ENCODE assay signal across 18 mouse cellular contexts in the genomic region with DNA sequence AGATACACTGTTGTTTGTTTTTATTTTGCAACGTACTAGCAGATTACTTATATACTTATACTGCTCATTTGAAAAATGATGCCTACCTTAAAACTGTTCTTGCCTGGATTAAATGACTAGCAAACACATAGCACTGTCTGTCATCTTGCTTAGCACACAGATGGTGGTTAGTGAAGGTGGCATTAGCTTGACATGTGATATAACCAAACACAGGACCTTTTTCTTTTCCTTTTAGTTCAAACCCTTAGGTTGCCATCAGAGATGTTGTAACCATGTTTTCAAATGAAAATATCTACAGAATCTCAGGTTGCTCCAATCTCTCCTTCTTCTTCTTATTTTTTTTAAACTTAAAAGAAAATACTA. TPM values are rescaled to one million over a fixed set of nuclear protein-coding genes. Genes with fewer than 3 reads are reported as not detected.
DNase-seq lines count a peak whose midpoint lies in the region; ATAC-seq and TF ChIP-seq lines count a peak whose summit lies in the region.
"Had no signal": no experiment of that assay in that cellular context is flagged by ENCODE, and none has a peak within 500 bp of the region (broad histone marks: within the 10 kb centered on the region; RNA-seq: fewer than 3 reads in every experiment).

No protein-coding gene starts in this region.

- H3K9ac ChIP-seq in forebrain, postnatal 0 days: no peak overlapping the region
- H3K9ac ChIP-seq in hindbrain, embryonic 16.5 days (ENCODE audit: low read depth, low read length): no peak overlapping the region
- no peak overlapping the region for H3K9ac ChIP-seq in midbrain, postnatal 0 days (replicated peaks; ENCODE audit: low read length, poor library complexity, severe bottlenecking)
- no peak overlapping the region for H3K9ac ChIP-seq in intestine, postnatal 0 days (ENCODE audit: low read depth, low read length)
- H3K9ac ChIP-seq: embryonic facial prominence, embryonic 12.5 days had no signal

- intact Hi-C loops in left cerebral cortex, adult 2 months (cut with DNase I): no loop called here

- H3K4me1 ChIP-seq in forebrain, postnatal 0 days (ENCODE audit: insufficient read depth): peaks cover 43% of the 10 kb centered on the region
- H3K4me1 ChIP-seq in hindbrain, embryonic 16.5 days (ENCODE audit: control insufficient read depth, insufficient read depth, low read depth, low read length): peaks cover 32% of the 10 kb centered on the region
- H3K4me1 ChIP-seq in midbrain, postnatal 0 days (ENCODE audit: insufficient read depth, low read length): peaks cover 5% of the 10 kb centered on the region; the same call in 1 of the 2 replicates
- H3K4me1 ChIP-seq in intestine, postnatal 0 days (replicated peaks; ENCODE audit: control insufficient read depth, insufficient read depth, low read length): no peaks in the 10 kb centered on the region

- H3K9me3 ChIP-seq in forebrain, postnatal 0 days (ENCODE audit: low read length): no peaks in the 10 kb centered on the region
- H3K9me3 ChIP-seq in hindbrain, embryonic 16.5 days (ENCODE audit: control insufficient read depth, low read length): no peaks in the 10 kb centered on the region
- H3K9me3 ChIP-seq in midbrain, postnatal 0 days (ENCODE audit: low read length): no peaks in the 10 kb centered on the region
- no peaks in the 10 kb centered on the region for H3K9me3 ChIP-seq in intestine, postnatal 0 days (ENCODE audit: control insufficient read depth)
- H3K9me3 ChIP-seq: embryonic facial prominence, embryonic 12.5 days; heart, embryonic 10.5 days had no signal

- 35% methylated on average over 1 of the region's 1 CpGs for WGBS in forebrain, postnatal 0 days
- 45% methylated on average over 1 of the region's 1 CpGs for WGBS in hindbrain, embryonic 16.5 days
- WGBS in midbrain, postnatal 0 days: 65% methylated on average over 1 of the region's 1 CpGs
- WGBS in intestine, postnatal 0 days: 80% methylated on average over 1 of the region's 1 CpGs

- TF ChIP-seq CTCF in left cerebral cortex, adult 2 months (IDR thresholded peaks at IDR 0.05): no peak
- TF ChIP-seq CTCF in forebrain, postnatal 0 days (IDR thresholded peaks at IDR 0.05; ENCODE audit: low read depth): no peak
- TF ChIP-seq CTCF in midbrain, postnatal 0 days (IDR thresholded peaks at IDR 0.05): no peak
- TF ChIP-seq CTCF in intestine, postnatal 0 days (IDR thresholded peaks at IDR 0.05; ENCODE audit: low read depth): no peak

- no peak overlapping the region for H3K4me3 ChIP-seq in left cerebral cortex, adult 2 months
- H3K4me3 ChIP-seq in forebrain, postnatal 0 days (ENCODE audit: low read depth, low read length): no peak overlapping the region
- no peak overlapping the region for H3K4me3 ChIP-seq in hindbrain, embryonic 16.5 days (ENCODE audit: low read length)
- no peak overlapping the region for H3K4me3 ChIP-seq in midbrain, postnatal 0 days (ENCODE audit: low read depth, low read length)
- no peak overlapping the region for H3K4me3 ChIP-seq in intestine, postnatal 0 days (ENCODE audit: low read depth, low read length)
- H3K4me3 ChIP-seq: embryonic facial prominence, embryonic 12.5 days; erythroblast, embryonic 14.5 days; heart, embryonic 10.5 days had no signal

- H3K4me2 ChIP-seq in forebrain, postnatal 0 days (ENCODE audit: low read depth): no peak overlapping the region
- H3K4me2 ChIP-seq in hindbrain, embryonic 16.5 days (ENCODE audit: low read length): no peak overlapping the region
- H3K4me2 ChIP-seq in midbrain, postnatal 0 days (ENCODE audit: low read depth, low read length, poor library complexity, severe bottlenecking): no peak overlapping the region
- no peak overlapping the region for H3K4me2 ChIP-seq in intestine, postnatal 0 days (replicated peaks; ENCODE audit: low read depth)
- H3K4me2 ChIP-seq: embryonic facial prominence, embryonic 12.5 days; liver, embryonic 11.5 days had no signal

- ATAC-seq in forebrain, postnatal 0 days: no peak
- no peak for ATAC-seq in hindbrain, embryonic 16.5 days
- ATAC-seq in midbrain, postnatal 0 days (ENCODE audit: low FRiP score): no peak
- no peak for ATAC-seq in intestine, postnatal 0 days

- DNase-seq in left cerebral cortex, adult 2 months (ENCODE audit: extremely low spot score in 1 of 2, low spot score in 2 of 2): no peak
- DNase-seq in left cerebral cortex, adult 18-20 months (ENCODE audit: low spot score in 2 of 2): no peak
- DNase-seq in forebrain, postnatal 0 days: no peak
- DNase-seq in midbrain, postnatal 0 days (ENCODE audit: low spot score): no peak
- no peak for DNase-seq in gastrocnemius, adult 8-10 months (ENCODE audit: low spot score in 2 of 2)
- DNase-seq: adrenal gland, adult 2 months; kidney, adult 18-20 months; kidney, postnatal 10 days; lung, adult 2 months; spleen, adult 18-20 months; thymus, postnatal 36 days had no signal

- H3K27ac ChIP-seq in left cerebral cortex, adult 2 months: peak overlapping the region; percentile 88; the same call in 1 of the 2 replicates
- H3K27ac ChIP-seq in forebrain, postnatal 0 days (ENCODE audit: low read depth, low read length): peak overlapping the region; percentile 82
- H3K27ac ChIP-seq in hindbrain, embryonic 16.5 days (ENCODE audit: low read depth, low read length): peak overlapping the region; percentile 59
- H3K27ac ChIP-seq in midbrain, postnatal 0 days (ENCODE audit: low read depth, low read length): peak overlapping the region; percentile 38; the same call in 1 of the 2 replicates
- H3K27ac ChIP-seq in intestine, postnatal 0 days (ENCODE audit: low read depth, low read length): no peak overlapping the region
- H3K27ac ChIP-seq: embryonic facial prominence, embryonic 12.5 days; heart, embryonic 10.5 days had no signal

- H3K36me3 ChIP-seq in forebrain, postnatal 0 days (ENCODE audit: insufficient read depth): no peaks in the 10 kb centered on the region
- no peaks in the 10 kb centered on the region for H3K36me3 ChIP-seq in hindbrain, embryonic 16.5 days (ENCODE audit: control insufficient read depth, insufficient read depth, low read length)
- H3K36me3 ChIP-seq in midbrain, postnatal 0 days (ENCODE audit: insufficient read depth, low read length): no peaks in the 10 kb centered on the region
- H3K36me3 ChIP-seq in intestine, postnatal 0 days (ENCODE audit: control insufficient read depth, insufficient read depth): no peaks in the 10 kb centered on the region
- H3K36me3 ChIP-seq: embryonic facial prominence, embryonic 12.5 days; heart, embryonic 10.5 days had no signal

- no peaks in the 10 kb centered on the region for H3K27me3 ChIP-seq in forebrain, postnatal 0 days (ENCODE audit: insufficient read depth, low read length)
- no peaks in the 10 kb centered on the region for H3K27me3 ChIP-seq in hindbrain, embryonic 16.5 days (replicated peaks; ENCODE audit: control insufficient read depth, insufficient read depth, low read length)
- no peaks in the 10 kb centered on the region for H3K27me3 ChIP-seq in midbrain, postnatal 0 days (ENCODE audit: insufficient read depth, low read length)
- no peaks in the 10 kb centered on the region for H3K27me3 ChIP-seq in intestine, postnatal 0 days (replicated peaks; ENCODE audit: control insufficient read depth, insufficient read depth, low read length)
- H3K27me3 ChIP-seq: embryonic facial prominence, embryonic 12.5 days had no signal

RNA-seq across cellular contexts. Expression of a gene that starts 9.4 kb away (rescaled TPM):
- 100 to 1,000 TPM; 445 to 453 TPM for total RNA-seq in left cerebral cortex, adult 2 months (2021)
- 100 to 1,000 TPM; 459 to 524 TPM for total RNA-seq in left cerebral cortex, adult 18-20 months (2021)
- 80.1 and 91.1 TPM in 2 replicates for total RNA-seq in forebrain, postnatal 0 days (2014; rRNA removed)
- 52.7 and 85.9 TPM in 2 replicates for polyA plus RNA-seq in forebrain, postnatal 0 days (2015; fragmentation: Nextera tagmentation; extraction: Ambion mirVana)
- polyA plus RNA-seq in hindbrain, embryonic 16.5 days (2015; fragmentation: Nextera tagmentation; extraction: Ambion mirVana): 55.9 and 69.7 TPM in 2 replicates
- 134 and 145 TPM in 2 replicates for total RNA-seq in midbrain, postnatal 0 days (2014; rRNA removed)
- 89.5 and 95.2 TPM in 2 replicates for polyA plus RNA-seq in midbrain, postnatal 0 days (2015; fragmentation: Nextera tagmentation; extraction: Ambion mirVana)
- under 1 TPM; 0.13 to 0.70 (median 0.58) TPM for total RNA-seq in gastrocnemius, adult 8-10 months (2022)
- polyA plus RNA-seq in intestine, postnatal 0 days (2015; fragmentation: Nextera tagmentation; extraction: Ambion mirVana): 4.7 and 4.9 TPM in 2 replicates
- total RNA-seq: megakaryocyte-erythroid progenitor cell, adult 5-6 weeks had no signal
- polyA plus RNA-seq: erythroblast, embryonic 14.5 days had no signal

Comparison
In these comparisons a context has a peak if more than half of its experiments do, and no peak if none do; other contexts are left out.
1. RNA of a gene that starts 9.4 kb away (total RNA-seq): 459 to 524 TPM in left cerebral cortex, adult 18-20 months, 445 to 453 TPM in left cerebral cortex, adult 2 months, 134 to 145 TPM in midbrain, postnatal 0 days and 80.1 to 91.1 TPM in forebrain, postnatal 0 days; 0.13 to 0.70 TPM in gastrocnemius, adult 8-10 months; every median in the first group is over 10 times any median in the second.